Mouse (Mus musculus): Measurements from ENCODE around the gene Pgam5. TPM values are rescaled to one million over a fixed set of nuclear protein-coding genes. Genes with fewer than 3 reads are reported as not detected.

Gene Pgam5
- 57.5 and 68.9 TPM in 2 replicates for polyA plus RNA-seq (2014; fragmentation: Nextera tagmentation; extraction: Ambion mirVana)

GRCm38 (mm10) chr5:110269141-110270101 lies at the start of gene Pgam5:
Gene Pgam5 (minus strand): TSS chr5:110269913.
- DNase-seq (ENCODE audit: low spot score) (peak; percentile 92), ATAC-seq (ENCODE audit: low read depth) (peak; percentile 92)
- Histone ChIP-seq H3K4me2 (ENCODE audit: low read depth, low read length) (peak within 1 kb of the TSS; percentile 65), H3K9ac (ENCODE audit: low read depth, low read length) (peak within 1 kb of the TSS; percentile 93), H3K36me3 (ENCODE audit: control insufficient read depth, insufficient read depth, low read length) (peaks cover 27% of the 10 kb centered on the region), H3K4me1 (ENCODE audit: control insufficient read depth, insufficient read depth, low read length) (peaks cover 7% of the 10 kb centered on the region; the same call in 1 of the 2 replicates), H3K9me3 (ENCODE audit: control insufficient read depth, low read length) (no peaks in the 10 kb centered on the region), H3K4me3 (ENCODE audit: low read depth, low read length) (peak within 1 kb of the TSS; percentile 95), H3K27me3 (replicated peaks; ENCODE audit: control insufficient read depth, insufficient read depth, low read length) (no peaks in the 10 kb centered on the region), H3K27ac (replicated peaks; ENCODE audit: low read depth, low read length) (peak within 1 kb of the TSS; percentile 65)
- WGBS, result 1% methylated on average over 16 of the region's 66 CpGs

- no peak overlapping the region for H3K27ac ChIP-seq (replicated peaks; ENCODE audit: low read depth, low read length)
- 94% methylated on average over 3 of the region's 3 CpGs for WGBS
- no peak for ATAC-seq (ENCODE audit: low read depth)
- H3K9me3 ChIP-seq (ENCODE audit: control insufficient read depth, low read length), result no peaks in the 10 kb centered on the region
- no peak overlapping the region for H3K4me2 ChIP-seq (ENCODE audit: low read depth, low read length)
- H3K36me3 ChIP-seq (ENCODE audit: control insufficient read depth, insufficient read depth, low read length), result peaks cover 79% of the 10 kb centered on the region
- H3K9ac ChIP-seq (ENCODE audit: low read depth, low read length), result no peak overlapping the region
- H3K4me1 ChIP-seq (ENCODE audit: control insufficient read depth, insufficient read depth, low read length), result no peaks in the 10 kb centered on the region
- no peaks in the 10 kb centered on the region for H3K27me3 ChIP-seq (replicated peaks; ENCODE audit: control insufficient read depth, insufficient read depth, low read length)
- no peak for DNase-seq (ENCODE audit: low spot score)
- H3K4me3 ChIP-seq (ENCODE audit: low read depth, low read length), result no peak overlapping the region
Observed at GRCm38 (mm10) chr5:110313127-110313526, 43.4 kb upstream of the Pgam5 start.

GRCm38 (mm10) chr5:110308861-110309260 lies 39.1 kb upstream of the Pgam5 start:
- DNase-seq (ENCODE audit: low spot score) (no peak), ATAC-seq (ENCODE audit: low read depth) (no peak)
- Histone ChIP-seq H3K36me3 (ENCODE audit: control insufficient read depth, insufficient read depth, low read length) (peaks cover 87% of the 10 kb centered on the region), H3K9ac (ENCODE audit: low read depth, low read length) (no peak overlapping the region), H3K9me3 (ENCODE audit: control insufficient read depth, low read length) (no peaks in the 10 kb centered on the region), H3K4me2 (ENCODE audit: low read depth, low read length) (no peak overlapping the region), H3K27me3 (replicated peaks; ENCODE audit: control insufficient read depth, insufficient read depth, low read length) (no peaks in the 10 kb centered on the region), H3K27ac (replicated peaks; ENCODE audit: low read depth, low read length) (no peak overlapping the region), H3K4me1 (ENCODE audit: control insufficient read depth, insufficient read depth, low read length) (no peaks in the 10 kb centered on the region), H3K4me3 (ENCODE audit: low read depth, low read length) (no peak overlapping the region)
- 91% methylated on average over 7 of the region's 7 CpGs for WGBS

GRCm38 (mm10) chr5:110300591-110300990 lies 30.9 kb upstream of the Pgam5 start:
- no peak for ATAC-seq (ENCODE audit: low read depth)
- Histone ChIP-seq H3K27me3 (replicated peaks; ENCODE audit: control insufficient read depth, insufficient read depth, low read length) (no peaks in the 10 kb centered on the region), H3K27ac (replicated peaks; ENCODE audit: low read depth, low read length) (no peak overlapping the region), H3K9ac (ENCODE audit: low read depth, low read length) (no peak overlapping the region), H3K4me3 (ENCODE audit: low read depth, low read length) (no peak overlapping the region), H3K4me2 (ENCODE audit: low read depth, low read length) (no peak overlapping the region), H3K9me3 (ENCODE audit: control insufficient read depth, low read length) (no peaks in the 10 kb centered on the region), H3K4me1 (ENCODE audit: control insufficient read depth, insufficient read depth, low read length) (no peaks in the 10 kb centered on the region), H3K36me3 (ENCODE audit: control insufficient read depth, insufficient read depth, low read length) (peaks cover 91% of the 10 kb centered on the region)
- 94% methylated on average over 2 of the region's 2 CpGs for WGBS
- DNase-seq (ENCODE audit: low spot score), result no peak

- no peak for DNase-seq (ENCODE audit: low spot score)
- H3K36me3 ChIP-seq (ENCODE audit: control insufficient read depth, insufficient read depth, low read length), result peaks cover 84% of the 10 kb centered on the region
- no peak for ATAC-seq (ENCODE audit: low read depth)
- no peaks in the 10 kb centered on the region for H3K4me1 ChIP-seq (ENCODE audit: control insufficient read depth, insufficient read depth, low read length)
- no peaks in the 10 kb centered on the region for H3K9me3 ChIP-seq (ENCODE audit: control insufficient read depth, low read length)
- no peak overlapping the region for H3K4me3 ChIP-seq (ENCODE audit: low read depth, low read length)
- H3K4me2 ChIP-seq (ENCODE audit: low read depth, low read length), result no peak overlapping the region
- no peak overlapping the region for H3K27ac ChIP-seq (replicated peaks; ENCODE audit: low read depth, low read length)
- H3K27me3 ChIP-seq (replicated peaks; ENCODE audit: control insufficient read depth, insufficient read depth, low read length), result no peaks in the 10 kb centered on the region
- no peak overlapping the region for H3K9ac ChIP-seq (ENCODE audit: low read depth, low read length)
- 93% methylated on average over 1 of the region's 1 CpGs for WGBS
Observed at GRCm38 (mm10) chr5:110296637-110297036, 26.9 kb upstream of the Pgam5 start.

GRCm38 (mm10) chr5:110291649-110292048 lies 21.9 kb upstream of the Pgam5 start:
- WGBS, result 95% methylated on average over 1 of the region's 1 CpGs
- peaks cover 67% of the 10 kb centered on the region for H3K36me3 ChIP-seq (ENCODE audit: control insufficient read depth, insufficient read depth, low read length)

GRCm38 (mm10) chr5:110287084-110287475 lies 17.4 kb upstream of the Pgam5 start:
- Histone ChIP-seq H3K27ac (replicated peaks; ENCODE audit: low read depth, low read length) (no peak overlapping the region), H3K9me3 (ENCODE audit: control insufficient read depth, low read length) (no peaks in the 10 kb centered on the region), H3K36me3 (ENCODE audit: control insufficient read depth, insufficient read depth, low read length) (peaks cover 28% of the 10 kb centered on the region), H3K9ac (ENCODE audit: low read depth, low read length) (peak overlapping the region; percentile 88), H3K4me3 (ENCODE audit: low read depth, low read length) (peak overlapping the region; percentile 78), H3K27me3 (replicated peaks; ENCODE audit: control insufficient read depth, insufficient read depth, low read length) (peaks cover 16% of the 10 kb centered on the region), H3K4me2 (ENCODE audit: low read depth, low read length) (peak overlapping the region; percentile 98), H3K4me1 (ENCODE audit: control insufficient read depth, insufficient read depth, low read length) (no peaks in the 10 kb centered on the region)
- DNase-seq (ENCODE audit: low spot score) (no peak), ATAC-seq (ENCODE audit: low read depth) (no peak)
- 75% methylated on average over 2 of the region's 2 CpGs for WGBS

More at GRCm38 (mm10) chr5:110291649-110292048, 21.9 kb upstream of the Pgam5 start:
- DNase-seq (ENCODE audit: low spot score), result no peak
- H3K4me2 ChIP-seq (ENCODE audit: low read depth, low read length), result no peak overlapping the region
- H3K4me1 ChIP-seq (ENCODE audit: control insufficient read depth, insufficient read depth, low read length), result no peaks in the 10 kb centered on the region
- H3K9me3 ChIP-seq (ENCODE audit: control insufficient read depth, low read length), result no peaks in the 10 kb centered on the region
- no peaks in the 10 kb centered on the region for H3K27me3 ChIP-seq (replicated peaks; ENCODE audit: control insufficient read depth, insufficient read depth, low read length)
- no peak overlapping the region for H3K27ac ChIP-seq (replicated peaks; ENCODE audit: low read depth, low read length)
- no peak overlapping the region for H3K9ac ChIP-seq (ENCODE audit: low read depth, low read length)
- H3K4me3 ChIP-seq (ENCODE audit: low read depth, low read length), result no peak overlapping the region
- ATAC-seq (ENCODE audit: low read depth), result no peak

GRCm38 (mm10) chr5:110286446-110287083 lies 16.9 kb upstream of the Pgam5 start:
- Histone ChIP-seq H3K9me3 (ENCODE audit: control insufficient read depth, low read length) (no peaks in the 10 kb centered on the region), H3K4me3 (ENCODE audit: low read depth, low read length) (peak overlapping the region; percentile 78), H3K4me2 (ENCODE audit: low read depth, low read length) (peak overlapping the region; percentile 98), H3K4me1 (ENCODE audit: control insufficient read depth, insufficient read depth, low read length) (no peaks in the 10 kb centered on the region), H3K27me3 (replicated peaks; ENCODE audit: control insufficient read depth, insufficient read depth, low read length) (peaks cover 16% of the 10 kb centered on the region), H3K9ac (ENCODE audit: low read depth, low read length) (peak overlapping the region; percentile 88), H3K36me3 (ENCODE audit: control insufficient read depth, insufficient read depth, low read length) (peaks cover 24% of the 10 kb centered on the region), H3K27ac (replicated peaks; ENCODE audit: low read depth, low read length) (peak overlapping the region; percentile 76)
- 1% methylated on average over 26 of the region's 31 CpGs for WGBS
- DNase-seq (ENCODE audit: low spot score), result no peak
- peak; percentile 77 for ATAC-seq (ENCODE audit: low read depth)
